Mouse (Mus musculus) Patski (cell line): ENCODE results near the gene Fam214a. TPM values are rescaled to one million over a fixed set of nuclear protein-coding genes. Genes with fewer than 3 reads are reported as not detected.

Experiments used
- ATAC-seq: fragments of 100-300 bp; one replicate; pipeline ENCODE4 v1.8.0; 2021
- CTCF ChIA-PET: fragments of 350-600 bp; sonication (Branson Sonifier 250); formaldehyde crosslinking; loops from one replicate; lab custom pipeline; 2022; ENCODE audit warnings: inconsistent platforms; lab: Charles Lee
- POLR2A ChIA-PET: fragments of 350-600 bp; sonication (Branson Sonifier 250); formaldehyde crosslinking; loops from one replicate; lab custom pipeline; 2022; ENCODE audit warnings: antibody characterized with exemption, inconsistent platforms; lab: Charles Lee
- DNase-seq: peaks from one replicate; pipeline ENCODE4 v3.0.0-alpha.2; 2011; ENCODE audit warnings: low read depth, low spot score
- H3K27me3 ChIP-seq: fragments of 371-371 bp; one replicate; pipeline ENCODE4 v1.5.1; 2021
- CTCF ChIP-seq: fragments of 100-300 bp; IDR thresholded peaks from one replicate; pipeline ENCODE4 v1.5.1; 2021
- in situ Hi-C: fragments of 300-500 bp; cut with MboI; formaldehyde crosslinking; loops from 3 replicates; pipeline ENCODE4 v1.11.1; 2018; ENCODE audit warnings: low pct_unique_long_range_greater_than_20kb, mixed read lengths
- polyA plus RNA-seq: library from polyadenylated mRNA; unstranded; gene quantifications from one replicate; pipeline ENCODE4 v1.2.3, GENCODE M21; 2021

The Fam214a gene
- polyA plus RNA-seq, 1 experiment from 2014 or later: 14.3 TPM

DNA sequence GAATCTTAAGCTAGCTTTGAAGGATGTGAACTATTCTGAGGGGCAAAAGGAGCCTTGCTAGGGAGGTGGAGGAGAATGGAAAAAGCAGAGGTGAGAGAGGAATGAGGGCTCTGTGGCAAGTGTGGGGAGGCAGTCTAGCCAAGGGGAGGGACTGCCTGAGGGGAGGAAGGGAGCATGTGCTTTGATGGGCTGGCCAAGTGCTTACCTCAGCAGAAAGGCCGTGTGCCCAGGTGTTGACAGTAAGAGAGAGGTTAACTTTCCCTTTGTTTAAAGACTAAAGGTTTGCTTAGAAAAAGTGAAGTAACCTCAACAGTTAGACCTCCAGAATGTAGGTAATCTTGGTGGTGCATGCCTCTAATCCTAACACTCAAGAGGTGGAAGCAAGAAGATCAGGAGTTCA is 31.3 kb upstream of the Fam214a start:
- POLR2A ChIA-PET: no interaction called here
- CTCF ChIA-PET: interaction anchor here (1.5 kb wide), 1 partner anchor 30 kb away, joined by 3 read pairs; no protein-coding TSS in a partner anchor
- TF ChIP-seq CTCF: no peak
- no peak for DNase-seq
- H3K27me3 ChIP-seq: no peaks in the 10 kb centered on the region
- ATAC-seq: no peak
- in situ Hi-C loops: no loop called here

DNA sequence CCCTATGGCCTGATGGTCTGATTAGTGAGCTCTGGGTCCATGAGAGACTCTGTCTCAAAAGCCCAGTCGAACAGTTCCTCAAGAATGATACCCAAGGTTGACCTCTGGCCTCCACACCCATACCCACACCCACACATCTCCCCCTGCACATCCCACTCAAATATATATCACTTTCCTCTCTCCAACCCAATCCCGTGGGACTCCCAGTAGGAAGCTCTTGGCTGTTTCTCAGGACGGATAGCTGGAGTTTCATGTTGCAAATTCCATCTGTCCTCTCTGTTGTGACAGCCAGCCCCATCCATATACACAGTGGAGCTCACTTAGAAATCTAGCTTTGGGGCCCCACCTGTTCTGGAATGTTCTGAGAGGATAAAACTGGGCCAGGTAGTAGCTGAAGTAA is 29.8 kb upstream of the Fam214a start:
- no peaks in the 10 kb centered on the region for H3K27me3 ChIP-seq
- DNase-seq: no peak
- no peak for TF ChIP-seq CTCF
- CTCF ChIA-PET: interaction anchor here (1.4 kb wide), 1 partner anchor 10 kb away, joined by 4 read pairs; no protein-coding TSS in a partner anchor
- POLR2A ChIA-PET: no interaction called here
- in situ Hi-C loops: no loop called here
- no peak for ATAC-seq

DNA sequence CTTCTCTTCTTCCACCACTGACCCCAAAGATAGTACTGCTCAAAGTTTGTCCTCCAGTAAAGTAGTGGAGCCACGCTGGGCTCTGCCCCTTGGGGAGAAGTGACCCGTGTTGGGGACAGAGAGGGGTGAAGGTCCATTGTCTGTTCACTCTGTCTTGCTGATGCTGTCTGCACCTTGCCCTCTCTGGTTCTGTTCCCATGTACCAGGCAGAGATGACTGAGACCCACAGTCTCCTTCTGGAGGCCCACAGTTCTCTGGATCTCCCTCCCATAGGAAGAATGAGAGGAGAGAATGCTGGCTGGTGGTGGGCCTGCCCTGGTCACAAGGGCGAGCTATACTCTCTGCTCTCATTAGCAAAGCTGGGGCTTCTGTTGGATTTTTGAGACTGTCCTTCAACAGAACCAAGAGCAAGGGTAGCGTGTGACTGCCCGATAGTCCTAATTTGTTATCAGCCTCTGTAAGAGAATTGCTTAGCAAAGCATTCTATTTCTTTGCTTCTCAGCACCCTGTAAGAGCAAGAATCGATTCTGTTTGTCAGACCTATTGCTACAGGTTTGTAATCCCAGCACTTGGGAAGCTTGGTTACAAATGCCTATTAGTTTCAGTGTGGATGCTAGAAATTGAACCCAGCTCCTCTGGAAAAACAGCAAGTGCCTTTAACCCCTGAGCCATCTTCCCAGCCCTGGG is 29.2 kb upstream of the Fam214a start:
- DNase-seq: no peak
- no peak for ATAC-seq
- no peaks in the 10 kb centered on the region for H3K27me3 ChIP-seq
- POLR2A ChIA-PET: no interaction called here
- TF ChIP-seq CTCF: no peak
- CTCF ChIA-PET: interaction anchor here (0.8 to 1.4 kb wide), 2 partner anchors 10 to 28 kb away, joined by 3 to 4 read pairs; no protein-coding TSS in a partner anchor
- in situ Hi-C loops: no loop called here

DNA sequence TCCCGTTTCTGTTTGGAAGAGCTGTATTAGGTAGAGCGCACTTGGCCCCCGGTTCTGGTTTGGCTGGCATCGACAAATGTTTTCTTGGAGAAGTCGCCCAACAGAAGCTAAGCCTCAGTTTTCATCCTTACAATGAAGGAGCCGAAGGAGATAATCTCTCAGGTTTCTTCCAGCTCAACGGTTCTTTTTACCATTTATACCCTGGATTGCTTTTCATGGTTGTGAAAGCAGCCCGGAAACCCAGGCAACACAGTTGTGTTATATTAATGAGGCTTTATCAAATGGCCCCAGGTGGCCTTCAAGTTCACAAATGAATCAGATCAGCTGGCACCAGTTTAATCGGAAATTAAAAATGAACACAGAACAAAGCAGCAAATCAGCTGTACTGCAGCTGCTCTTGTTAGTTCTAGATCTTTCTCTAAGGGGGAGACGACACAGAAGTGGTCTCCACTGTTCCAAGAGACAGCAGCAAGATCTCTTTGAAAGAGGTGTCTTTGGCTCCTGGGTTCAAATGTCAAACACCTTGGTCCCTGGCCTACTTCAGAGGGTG is 27.4 kb upstream of the Fam214a start:
- TF ChIP-seq CTCF: no peak
- DNase-seq: no peak
- in situ Hi-C loops: no loop called here

DNA sequence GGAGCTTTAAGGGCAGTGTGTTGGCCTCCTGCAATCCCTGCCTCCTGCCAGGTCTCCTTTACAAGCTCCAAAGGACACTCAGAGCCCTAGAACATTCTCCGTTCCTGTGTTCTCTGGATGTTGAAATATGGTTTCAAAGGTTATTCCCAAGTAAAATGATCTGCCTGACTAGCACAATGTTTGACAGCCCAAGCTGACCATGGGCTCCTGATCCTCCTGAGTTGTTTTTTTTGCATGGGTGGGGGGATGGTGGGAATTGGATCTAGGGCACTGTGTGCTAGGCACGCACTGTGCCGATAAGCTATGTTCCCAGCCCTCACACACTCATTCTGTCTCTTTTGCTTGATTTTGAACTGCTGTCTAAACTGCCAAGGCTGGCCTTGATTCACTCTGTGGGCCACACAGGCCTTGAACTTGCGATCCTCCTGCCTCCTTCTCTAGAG is 22.7 kb upstream of the Fam214a start:
- in situ Hi-C loops: no loop called here
- DNase-seq (no peak), ATAC-seq (no peak)
- POLR2A ChIA-PET: no interaction called here
- CTCF ChIA-PET: no interaction called here
- peaks cover 4% of the 10 kb centered on the region for H3K27me3 ChIP-seq
- TF ChIP-seq CTCF: no peak

More for the DNA sequence above, 27.4 kb upstream of the Fam214a start:
- H3K27me3 ChIP-seq: no peaks in the 10 kb centered on the region
- no peak for ATAC-seq
- CTCF ChIA-PET: interaction anchor here (1.4 kb wide), 1 partner anchor 12 kb away, joined by 4 read pairs; no protein-coding TSS in a partner anchor
- POLR2A ChIA-PET: no interaction called here

DNA sequence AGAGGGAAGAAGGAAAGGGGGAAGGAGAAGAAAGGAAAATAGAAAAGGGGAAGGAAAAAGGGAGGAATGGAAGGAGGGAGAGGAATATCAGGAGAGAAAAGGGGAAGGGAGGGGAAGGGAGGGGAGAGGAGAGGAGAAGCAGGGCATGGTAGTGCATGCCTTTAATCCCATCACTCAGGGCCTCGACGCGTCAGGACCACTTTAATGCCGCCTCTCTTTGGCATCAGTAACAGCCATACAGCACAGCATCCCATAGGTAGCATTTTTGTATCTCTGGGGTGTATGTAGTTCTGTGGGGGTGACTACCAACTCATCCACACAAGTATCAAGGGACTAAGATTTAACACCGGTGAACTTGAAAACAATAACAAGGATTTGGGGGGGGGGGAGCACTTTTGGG is 22.0 kb upstream of the Fam214a start:
- ATAC-seq: no peak

DNA sequence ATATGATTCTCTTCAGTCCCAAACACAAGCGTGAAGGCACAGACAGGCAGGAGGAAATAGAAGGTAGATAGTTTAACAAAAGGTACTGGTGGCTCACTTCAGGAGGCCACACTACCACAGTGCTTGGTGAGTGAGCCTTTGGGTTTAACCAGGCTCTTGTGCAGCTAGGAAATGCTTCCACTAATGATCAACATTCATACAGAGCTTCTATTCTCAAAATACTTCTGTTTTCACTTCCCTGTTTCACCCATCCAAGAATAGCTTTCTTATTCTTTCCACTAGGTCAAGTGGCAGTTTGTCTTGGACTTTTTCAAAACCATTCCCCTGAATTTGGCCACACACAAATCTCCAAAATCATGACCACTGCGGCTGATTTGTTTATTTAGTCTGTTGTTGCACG is 17.4 kb upstream of the Fam214a start:
- DNase-seq (no peak), ATAC-seq (no peak)
- in situ Hi-C loops: no loop called here
- peaks cover 8% of the 10 kb centered on the region for H3K27me3 ChIP-seq
- no peak for TF ChIP-seq CTCF
- CTCF ChIA-PET: interaction anchor here (2.3 kb wide), 1 partner anchor 16 kb away, joined by 5 read pairs; no protein-coding TSS in a partner anchor
- POLR2A ChIA-PET: no interaction called here

More for the DNA sequence above, 22.0 kb upstream of the Fam214a start:
- peaks cover 4% of the 10 kb centered on the region for H3K27me3 ChIP-seq
- TF ChIP-seq CTCF: no peak
- in situ Hi-C loops: no loop called here
- POLR2A ChIA-PET: no interaction called here
- CTCF ChIA-PET: no interaction called here
- DNase-seq: no peak

DNA sequence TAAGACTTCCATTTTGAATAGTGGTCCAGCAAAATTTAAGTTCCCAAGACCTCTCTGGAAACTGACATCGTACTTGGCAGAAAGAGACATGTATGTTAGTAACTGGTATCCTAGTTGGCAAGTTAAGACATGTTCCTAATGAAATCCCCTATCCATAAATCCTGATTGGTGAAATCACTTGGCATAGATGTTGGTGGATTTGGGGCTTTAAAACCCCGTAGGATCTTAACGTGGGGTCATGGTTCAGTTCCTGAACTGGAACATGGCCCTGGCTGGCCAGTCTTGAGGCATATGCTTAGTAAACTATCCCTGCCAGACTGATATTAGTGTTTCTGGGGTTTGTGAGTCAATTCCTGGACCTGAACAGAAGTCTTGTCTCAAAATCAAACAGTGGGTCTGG is 14.9 kb upstream of the Fam214a start:
- DNase-seq: no peak
- H3K27me3 ChIP-seq: peaks cover 11% of the 10 kb centered on the region

DNA sequence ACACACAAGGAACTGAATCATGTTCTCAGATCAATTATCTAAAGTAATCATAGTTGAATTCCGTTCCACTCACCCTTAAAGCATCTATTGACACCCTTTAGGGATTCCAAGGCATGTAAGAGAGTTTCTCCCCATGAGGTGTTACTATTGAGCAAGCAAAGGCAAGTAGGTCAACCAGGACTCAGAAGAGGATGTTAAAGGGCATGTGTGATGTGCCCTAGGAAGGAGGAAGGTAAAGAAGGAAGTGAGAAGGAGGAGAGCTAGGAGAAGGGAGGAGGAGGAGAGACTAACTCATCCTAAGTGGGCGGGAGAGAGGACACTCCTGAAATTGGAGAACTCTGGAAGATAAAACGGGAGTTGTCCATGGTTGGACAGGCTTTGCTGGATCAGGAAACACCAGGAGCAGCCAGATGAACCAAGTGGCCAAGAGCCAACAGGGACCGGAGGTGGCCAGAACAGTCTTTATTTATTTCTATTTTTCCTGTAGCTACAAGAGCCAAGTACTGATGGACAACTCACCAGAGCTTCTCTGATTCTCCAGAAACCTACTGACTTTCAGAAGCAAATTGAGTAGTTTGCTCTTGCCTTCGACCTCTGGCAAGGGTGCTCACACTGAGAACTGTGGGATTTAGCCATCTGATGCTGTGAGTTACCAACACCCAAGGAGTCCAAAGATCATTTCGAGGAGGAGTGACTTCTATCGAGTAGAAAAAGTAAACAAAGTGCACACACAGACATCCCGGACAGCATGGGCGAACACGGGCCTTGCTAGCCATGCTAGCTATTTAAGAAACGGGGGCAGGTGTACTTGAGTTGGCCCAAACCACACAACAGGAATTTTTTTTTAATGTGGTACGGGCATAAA is 13.8 kb upstream of the Fam214a start:
- in situ Hi-C loops: no loop called here
- no peak for TF ChIP-seq CTCF
- POLR2A ChIA-PET: no interaction called here
- H3K27me3 ChIP-seq: peaks cover 7% of the 10 kb centered on the region
- no peak for ATAC-seq
- CTCF ChIA-PET: interaction anchor here (0.9 kb wide), 1 partner anchor 25 kb away, joined by 3 read pairs; no protein-coding TSS in a partner anchor
- DNase-seq: no peak

More for the DNA sequence above, 14.9 kb upstream of the Fam214a start:
- in situ Hi-C loops: no loop called here
- TF ChIP-seq CTCF: no peak
- ChIA-PET CTCF (no interaction called here), POLR2A (no interaction called here)
- ATAC-seq: no peak

DNA sequence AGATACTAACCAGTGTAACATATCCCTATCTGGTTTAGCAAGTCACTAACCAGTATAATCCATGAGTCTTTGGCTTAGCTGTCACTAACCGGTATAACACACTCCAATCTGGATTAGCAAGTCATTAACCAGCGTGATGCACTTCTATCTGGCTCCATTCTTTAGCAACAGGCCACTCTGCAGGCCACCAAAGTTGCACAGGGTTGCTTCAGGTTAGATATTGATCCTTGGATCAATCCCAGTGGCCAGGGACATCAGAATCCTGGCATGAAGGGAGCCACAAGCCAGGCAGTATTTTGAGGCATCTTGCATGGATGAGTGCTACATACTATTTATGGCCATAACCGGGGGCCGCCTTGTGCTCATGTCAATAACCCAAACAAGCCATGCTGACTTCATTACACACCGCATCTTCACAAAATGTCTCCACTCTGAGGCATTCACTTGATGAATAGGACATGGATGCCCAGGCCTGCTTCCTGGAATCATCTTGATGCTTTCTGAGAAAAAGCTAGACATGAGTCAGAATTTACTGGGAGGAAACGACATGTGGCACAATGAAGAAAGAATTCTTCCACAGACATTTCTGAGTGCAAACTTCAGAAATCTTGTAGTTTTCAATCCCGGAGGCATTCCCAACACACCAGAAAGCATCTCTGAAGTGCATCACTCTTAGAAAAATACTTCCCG is 5.8 kb upstream of the Fam214a start:
- no peak for TF ChIP-seq CTCF
- ATAC-seq (no peak), DNase-seq (no peak)
- CTCF ChIA-PET: no interaction called here
- in situ Hi-C loops: no loop called here
- peaks cover 9% of the 10 kb centered on the region for H3K27me3 ChIP-seq
- POLR2A ChIA-PET: no interaction called here
